Mouse (Mus musculus) neutrophil, adult 65 days (primary cell): ENCODE measurements around the gene Elf5. TPM values are rescaled to one million over a fixed set of nuclear protein-coding genes. Genes with fewer than 3 reads are reported as not detected.

ENCODE experiments used
- total RNA-seq: library from RNA; stranded (reverse); gene quantifications from 2 replicates; pipeline ENCODE4 v1.2.4, GENCODE M21; 2023

Elf5 gene
- total RNA-seq = not detected in 2 replicates

DNA sequence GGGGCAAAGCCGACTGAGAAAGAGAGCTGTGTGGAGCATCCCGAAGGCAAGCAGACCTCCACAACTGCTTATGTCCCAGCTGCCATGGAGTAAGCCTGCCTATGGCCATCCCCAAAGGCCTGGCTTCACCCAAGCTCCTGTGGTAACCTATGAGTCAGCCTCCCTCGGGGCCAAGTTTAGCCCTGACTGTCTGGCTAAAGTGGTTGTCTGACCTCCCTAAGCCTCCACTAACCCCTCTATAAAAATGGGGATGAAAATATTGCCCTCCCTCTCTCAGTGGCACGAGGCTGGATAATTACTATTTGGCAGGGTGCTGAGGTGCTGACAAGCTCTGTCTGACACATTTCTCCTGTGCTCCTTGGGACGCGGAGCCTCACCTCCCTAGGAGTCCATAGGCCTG lies at the start of gene Elf5:
Gene Elf5, plus strand, starts transcription at position 341 of the 400 bp plus-strand sequence.

DNA sequence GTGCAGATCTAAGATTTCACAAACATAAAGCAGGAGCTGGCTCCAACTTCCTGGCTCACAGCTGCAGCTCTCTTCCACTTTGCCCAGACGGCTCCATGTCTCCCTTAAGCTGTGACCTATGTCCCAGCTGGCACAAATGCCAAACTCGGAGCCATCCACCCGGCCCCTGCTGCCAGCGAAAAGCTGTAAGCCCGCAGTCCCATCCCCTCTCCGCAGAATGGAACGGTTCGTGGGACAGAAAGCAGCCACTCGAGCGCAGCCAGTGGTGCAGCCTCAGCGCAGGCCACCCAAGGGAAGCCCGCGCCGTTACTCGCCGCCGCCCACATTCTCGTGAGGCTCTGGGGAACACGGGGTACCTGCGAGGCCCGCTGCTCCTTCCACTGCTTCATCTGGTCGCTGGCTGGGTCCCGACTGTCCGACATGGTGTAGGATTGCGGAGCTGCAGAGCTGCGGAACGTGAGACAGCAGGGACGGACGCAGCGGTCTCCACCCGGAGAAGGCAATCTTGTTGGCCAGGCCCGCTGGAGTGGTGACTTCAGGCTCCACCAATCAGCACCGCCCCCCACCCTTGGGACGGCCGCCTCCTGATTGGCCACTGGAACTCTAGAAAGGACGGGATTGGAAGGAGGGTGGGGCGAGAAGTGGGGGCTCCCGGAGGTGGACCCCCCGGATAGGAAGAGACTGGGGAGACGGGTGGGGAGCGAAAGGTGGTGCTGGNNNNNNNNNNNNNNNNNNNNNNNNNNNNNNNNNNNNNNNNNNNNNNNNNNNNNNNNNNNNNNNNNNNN lies 73.3 kb downstream of the Elf5 start, which contains the start of gene Cat:
Gene Cat, minus strand, starts transcription at position 544 of the 785 bp plus-strand sequence.

Other genes with a start within 250 kb of the Elf5 start
- gene Ehf, start 108.4 kb upstream of the Elf5 start, total RNA-seq = not detected in 2 replicates
- gene Cat, start 73.5 kb downstream of the Elf5 start, total RNA-seq = 17.0 and 26.6 TPM in 2 replicates
- 71.9 and 99.9 TPM in 2 replicates for gene Abtb2, start 154.6 kb downstream of the Elf5 start, total RNA-seq